Mouse (Mus musculus): ENCODE results near the gene Btg1. TPM values are rescaled to one million over a fixed set of nuclear protein-coding genes. Genes with fewer than 3 reads are reported as not detected.

Gene Btg1
- polyA plus RNA-seq, 1 experiment from 2014 or later, result 37.3 TPM

GRCm38 (mm10) chr10:96627332-96627731 lies 10.5 kb downstream of the Btg1 start:
- Histone ChIP-seq H3K27ac (ENCODE audit: low read depth) (no peak overlapping the region), H3K4me3 (ENCODE audit: low read depth, low read length) (no peak overlapping the region), H3K9ac (replicated peaks) (no peak overlapping the region), H3K36me3 (replicated peaks; ENCODE audit: insufficient read depth, low read length) (peaks cover 18% of the 10 kb centered on the region), H3K4me1 (ENCODE audit: insufficient read depth) (peaks cover 15% of the 10 kb centered on the region), H3K9me3 (ENCODE audit: low read length) (no peaks in the 10 kb centered on the region), H3K27me3 (ENCODE audit: insufficient read depth, low read length) (no peaks in the 10 kb centered on the region), H3K4me2 (ENCODE audit: low read depth, low read length) (no peak overlapping the region)
- ATAC-seq (no peak), DNase-seq (no peak)
- WGBS (ENCODE audit: insufficient replicate concordance), result 90% methylated on average over 10 of the region's 10 CpGs
- TF ChIP-seq EP300 (IDR thresholded peaks at IDR 0.05; ENCODE audit: low read depth) (no peak), CTCF (IDR thresholded peaks at IDR 0.05; ENCODE audit: low read depth) (no peak)

- 83% methylated on average over 16 of the region's 16 CpGs for WGBS (ENCODE audit: insufficient replicate concordance)
- Histone ChIP-seq H3K9me3 (ENCODE audit: low read length) (no peaks in the 10 kb centered on the region), H3K4me1 (ENCODE audit: insufficient read depth) (peaks cover 16% of the 10 kb centered on the region), H3K27ac (ENCODE audit: low read depth) (no peak overlapping the region), H3K36me3 (replicated peaks; ENCODE audit: insufficient read depth, low read length) (peaks cover 14% of the 10 kb centered on the region), H3K4me3 (ENCODE audit: low read depth, low read length) (no peak overlapping the region), H3K4me2 (ENCODE audit: low read depth, low read length) (no peak overlapping the region), H3K27me3 (ENCODE audit: insufficient read depth, low read length) (no peaks in the 10 kb centered on the region), H3K9ac (replicated peaks) (no peak overlapping the region)
- DNase-seq (no peak), ATAC-seq (no peak)
- TF ChIP-seq CTCF (IDR thresholded peaks at IDR 0.05; ENCODE audit: low read depth) (no peak), EP300 (IDR thresholded peaks at IDR 0.05; ENCODE audit: low read depth) (no peak)
These were observed 11.5 kb downstream of the Btg1 start for GRCm38 (mm10) chr10:96628100-96628912.

- no peak overlapping the region for H3K27ac ChIP-seq (ENCODE audit: low read depth)
These were observed 12.1 kb downstream of the Btg1 start for GRCm38 (mm10) chr10:96628913-96629199.

GRCm38 (mm10) chr10:96630110-96630509 lies 13.3 kb downstream of the Btg1 start:
- DNase-seq (no peak), ATAC-seq (no peak)
- H3K4me3 ChIP-seq (ENCODE audit: low read depth, low read length), result no peak overlapping the region
- no peak overlapping the region for H3K4me2 ChIP-seq (ENCODE audit: low read depth, low read length)
- no peak for TF ChIP-seq CTCF (IDR thresholded peaks at IDR 0.05; ENCODE audit: low read depth)
- no peak for TF ChIP-seq EP300 (IDR thresholded peaks at IDR 0.05; ENCODE audit: low read depth)
- 0 out of 2 replicates have a peak, but pooled peaks cover 3% of the 10 kb centered on the region for H3K36me3 ChIP-seq (replicated peaks; ENCODE audit: insufficient read depth, low read length)
- peaks cover 6% of the 10 kb centered on the region; the same call in 1 of the 2 replicates for H3K4me1 ChIP-seq (ENCODE audit: insufficient read depth)
- H3K27ac ChIP-seq (ENCODE audit: low read depth), result no peak overlapping the region
- no peaks in the 10 kb centered on the region for H3K27me3 ChIP-seq (ENCODE audit: insufficient read depth, low read length)
- WGBS (ENCODE audit: insufficient replicate concordance), result 75% methylated on average over 5 of the region's 5 CpGs
- no peaks in the 10 kb centered on the region for H3K9me3 ChIP-seq (ENCODE audit: low read length)
- no peak overlapping the region for H3K9ac ChIP-seq (replicated peaks)

More at GRCm38 (mm10) chr10:96628913-96629199, 12.1 kb downstream of the Btg1 start:
- H3K27me3 ChIP-seq (ENCODE audit: insufficient read depth, low read length), result no peaks in the 10 kb centered on the region
- ATAC-seq, result no peak; the same call in 1 of the 2 replicates
- H3K4me2 ChIP-seq (ENCODE audit: low read depth, low read length), result no peak overlapping the region
- H3K9ac ChIP-seq (replicated peaks), result no peak overlapping the region
- H3K36me3 ChIP-seq (replicated peaks; ENCODE audit: insufficient read depth, low read length), result peaks cover 11% of the 10 kb centered on the region
- H3K9me3 ChIP-seq (ENCODE audit: low read length), result no peaks in the 10 kb centered on the region
- H3K4me3 ChIP-seq (ENCODE audit: low read depth, low read length), result no peak overlapping the region
- H3K4me1 ChIP-seq (ENCODE audit: insufficient read depth), result peaks cover 15% of the 10 kb centered on the region
- no peak for DNase-seq
- WGBS (ENCODE audit: insufficient replicate concordance), result 61% methylated on average over 7 of the region's 7 CpGs
- TF ChIP-seq CTCF (IDR thresholded peaks at IDR 0.05; ENCODE audit: low read depth) (no peak), EP300 (IDR thresholded peaks at IDR 0.05; ENCODE audit: low read depth) (no peak)

- DNase-seq, result no peak
- no peaks in the 10 kb centered on the region for H3K9me3 ChIP-seq (ENCODE audit: low read length)
- WGBS (ENCODE audit: insufficient replicate concordance), result 77% methylated on average over 9 of the region's 9 CpGs
These were observed 14.4 kb downstream of the Btg1 start for GRCm38 (mm10) chr10:96631066-96631711.

More at GRCm38 (mm10) chr10:96631066-96631711, 14.4 kb downstream of the Btg1 start:
- 0 out of 2 replicates have a peak, but pooled peaks cover 3% of the 10 kb centered on the region for H3K36me3 ChIP-seq (replicated peaks; ENCODE audit: insufficient read depth, low read length)
- peaks cover 6% of the 10 kb centered on the region; the same call in 1 of the 2 replicates for H3K4me1 ChIP-seq (ENCODE audit: insufficient read depth)
- H3K27ac ChIP-seq (ENCODE audit: low read depth), result no peak overlapping the region
- H3K4me2 ChIP-seq (ENCODE audit: low read depth, low read length), result no peak overlapping the region
- no peak for ATAC-seq
- no peak overlapping the region for H3K9ac ChIP-seq (replicated peaks)
- no peaks in the 10 kb centered on the region for H3K27me3 ChIP-seq (ENCODE audit: insufficient read depth, low read length)
- H3K4me3 ChIP-seq (ENCODE audit: low read depth, low read length), result no peak overlapping the region
- TF ChIP-seq CTCF (IDR thresholded peaks at IDR 0.05; ENCODE audit: low read depth), result no peak
- TF ChIP-seq EP300 (IDR thresholded peaks at IDR 0.05; ENCODE audit: low read depth), result no peak

All from liver, postnatal 0 days (tissue).